Mouse (Mus musculus) bone marrow, adult 2 months (tissue): ENCODE measurements around the gene Kcnh4.

ENCODE experiments used
- CTCF ChIP-seq: fragments of 200-500 bp; IDR thresholded peaks from 2 replicates; pipeline ENCODE4 v1.5.1; 2011; ENCODE audit warnings: low read length, control low read depth; ENCODE audit not compliant: control insufficient read depth, insufficient read depth
- POLR2A ChIP-seq: fragments of 200-500 bp; IDR thresholded peaks from 2 replicates; pipeline ENCODE4 v1.6.1; 2011; ENCODE audit warnings: low read depth, mild to moderate bottlenecking, control low read depth, low read length, borderline replicate concordance; ENCODE audit not compliant: control insufficient read depth

DNA sequence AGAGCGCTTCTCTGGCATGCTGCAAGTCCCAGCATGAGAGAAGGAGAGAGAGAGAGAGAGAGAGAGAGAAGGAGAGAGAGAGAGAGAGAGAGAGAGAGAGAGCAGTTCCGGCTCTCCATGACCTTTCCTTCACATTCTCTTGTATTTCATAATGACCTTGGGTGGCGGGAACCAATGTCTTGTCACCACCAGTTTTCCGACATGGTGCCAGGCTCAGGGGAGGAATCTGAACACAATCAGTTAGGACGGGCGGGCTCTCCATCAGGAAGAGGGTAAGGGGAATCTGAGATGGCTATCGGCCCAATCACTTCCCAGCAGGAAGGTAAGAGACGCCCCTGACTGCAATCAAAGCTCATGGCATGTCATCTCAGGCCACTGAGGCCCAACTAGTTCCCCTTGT lies 20.5 kb upstream of the Kcnh4 start:
- TF ChIP-seq POLR2A (no peak), CTCF (no peak)
